ENCODE assay signal across 25 mouse cellular contexts in genomic region chr13:12074897-12075296, GRCm38 (mm10). TPM values are rescaled to one million over a fixed set of nuclear protein-coding genes. Genes with fewer than 3 reads are reported as not detected.
"Had no signal": no experiment of that assay in that cellular context is flagged by ENCODE, and none has a peak within 500 bp of the region (broad histone marks: within the 10 kb centered on the region; RNA-seq: fewer than 3 reads in every experiment).

No protein-coding gene starts in this region.

- H3K27ac ChIP-seq: heart, embryonic 10.5 days; heart, embryonic 13.5 days; heart, embryonic 15.5 days; hindbrain, embryonic 15.5 days; hindbrain, postnatal 0 days; kidney, embryonic 15.5 days; kidney, postnatal 0 days; limb, embryonic 13.5 days; limb, embryonic 15.5 days; liver, embryonic 12.5 days had no signal

- H3K4me1 ChIP-seq: liver, embryonic 12.5 days had no signal

- H3K9me3 ChIP-seq: heart, embryonic 10.5 days; heart, embryonic 13.5 days; heart, embryonic 15.5 days; hindbrain, embryonic 15.5 days; kidney, embryonic 15.5 days; limb, embryonic 13.5 days; limb, embryonic 15.5 days; liver, embryonic 12.5 days had no signal

- DNase-seq: gastrocnemius, postnatal 14 days; gastrocnemius, postnatal 36 days; heart, adult 11 months; heart, postnatal 14 days; heart, postnatal 36 days; kidney, adult 11 months; kidney, adult 2 months; kidney, adult 9 months; kidney, postnatal 14 days; kidney, postnatal 36 days; layer of hippocampus, adult 9-11 months; layer of hippocampus, postnatal 36 days; left cerebral cortex, postnatal 4 days had no signal

- H3K9ac ChIP-seq: heart, embryonic 13.5 days; heart, embryonic 15.5 days; hindbrain, embryonic 15.5 days; kidney, embryonic 15.5 days; limb, embryonic 13.5 days; limb, embryonic 15.5 days; liver, embryonic 12.5 days had no signal

- ATAC-seq: hindbrain, postnatal 0 days; intestine, embryonic 16.5 days; liver, embryonic 12.5 days had no signal

- H3K4me2 ChIP-seq: heart, embryonic 13.5 days; heart, embryonic 15.5 days; hindbrain, embryonic 15.5 days; kidney, embryonic 15.5 days; limb, embryonic 13.5 days; limb, embryonic 15.5 days; liver, embryonic 12.5 days had no signal

- H3K27me3 ChIP-seq: heart, embryonic 13.5 days; heart, embryonic 15.5 days; hindbrain, embryonic 15.5 days; kidney, embryonic 15.5 days; limb, embryonic 13.5 days; limb, embryonic 15.5 days; liver, embryonic 12.5 days had no signal

- H3K4me3 ChIP-seq: heart, embryonic 10.5 days; heart, embryonic 13.5 days; heart, embryonic 15.5 days; hindbrain, embryonic 15.5 days; kidney, embryonic 15.5 days; limb, embryonic 13.5 days; limb, embryonic 15.5 days; liver, embryonic 12.5 days had no signal

- H3K36me3 ChIP-seq: hindbrain, embryonic 15.5 days; kidney, embryonic 15.5 days; limb, embryonic 13.5 days; limb, embryonic 15.5 days; liver, embryonic 12.5 days had no signal

RNA-seq across cellular contexts. Expression of gene Ryr2, which starts 31.8 kb away (rescaled TPM):
- polyA plus RNA-seq: liver, adult 2 months had no signal
